Mouse (Mus musculus): ENCODE measurements around the gene Drd5. TPM values are rescaled to one million over a fixed set of nuclear protein-coding genes. Genes with fewer than 3 reads are reported as not detected.

The Drd5 gene
- polyA plus RNA-seq, 1 experiment from 2014 or later = 0.09 TPM

DNA sequence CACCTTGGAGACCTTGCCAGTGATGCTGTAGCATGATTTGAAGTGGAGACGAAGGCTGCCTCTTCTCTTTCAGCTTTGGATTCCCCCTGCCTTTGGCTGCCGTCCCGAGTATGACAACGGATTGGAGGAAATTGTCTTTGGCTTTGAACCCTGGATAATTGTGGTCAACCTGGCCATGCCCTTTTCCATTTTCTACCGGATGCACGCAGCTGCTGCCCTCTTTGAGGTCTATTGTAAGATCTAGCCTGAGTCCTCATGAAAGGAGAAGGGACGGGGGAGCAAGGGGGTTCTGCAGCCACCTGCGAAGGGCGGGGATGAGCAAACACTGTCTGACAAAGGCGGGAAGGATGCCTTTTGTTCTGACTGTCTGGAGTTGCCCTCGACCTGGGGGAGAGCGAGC is 16.5 kb upstream of the Drd5 start:
- no peaks in the 10 kb centered on the region for H3K27me3 ChIP-seq
- H3K9me3 ChIP-seq (replicated peaks) = no peaks in the 10 kb centered on the region
- ATAC-seq (ENCODE audit: low FRiP score) = no peak
- no peak overlapping the region for H3K4me2 ChIP-seq (replicated peaks)
- no peaks in the 10 kb centered on the region for H3K4me1 ChIP-seq
- 28% methylated on average over 12 of the region's 12 CpGs for WGBS
- H3K27ac ChIP-seq = no peak overlapping the region
- no peak overlapping the region for H3K9ac ChIP-seq
- no peaks in the 10 kb centered on the region for H3K36me3 ChIP-seq
- H3K4me3 ChIP-seq = no peak overlapping the region

DNA sequence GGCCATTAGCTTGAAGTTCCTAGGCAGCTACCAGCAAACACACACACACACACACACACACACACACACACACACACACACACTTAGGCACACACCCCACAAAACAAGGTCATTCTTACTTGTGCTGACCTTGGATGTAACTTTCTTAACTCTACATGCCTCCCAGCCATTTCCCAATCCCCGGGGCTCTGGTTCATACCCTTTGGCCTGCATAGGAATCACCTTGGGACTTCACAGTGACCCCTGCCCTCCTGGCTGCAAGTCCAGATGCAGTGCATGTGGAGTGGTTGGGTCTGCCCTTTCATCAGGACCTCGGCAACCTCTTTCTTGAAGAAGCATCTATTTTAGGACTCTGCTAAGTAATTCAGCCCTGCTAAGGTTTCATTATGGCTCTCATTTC is 13.9 kb upstream of the Drd5 start:
- Histone ChIP-seq H3K27ac (no peak overlapping the region), H3K4me2 (replicated peaks) (no peak overlapping the region), H3K36me3 (no peaks in the 10 kb centered on the region), H3K27me3 (peaks cover 14% of the 10 kb centered on the region; the same call in 1 of the 2 replicates), H3K4me1 (no peaks in the 10 kb centered on the region), H3K4me3 (no peak overlapping the region), H3K9me3 (replicated peaks) (no peaks in the 10 kb centered on the region), H3K9ac (no peak overlapping the region)
- no peak for ATAC-seq (ENCODE audit: low FRiP score)
- 70% methylated on average over 2 of the region's 2 CpGs for WGBS

GRCm38 (mm10) chr5:38307255-38308101 is 11.7 kb upstream of the Drd5 start:
- Histone ChIP-seq H3K4me1 (no peaks in the 10 kb centered on the region), H3K27ac (no peak overlapping the region), H3K4me3 (peak overlapping the region; percentile 36), H3K9ac (peak overlapping the region; percentile 10; the same call in 1 of the 2 replicates), H3K9me3 (replicated peaks) (no peaks in the 10 kb centered on the region), H3K36me3 (no peaks in the 10 kb centered on the region), H3K4me2 (replicated peaks) (peak overlapping the region; percentile 66), H3K27me3 (peaks cover 14% of the 10 kb centered on the region; the same call in 1 of the 2 replicates)
- WGBS = 10% methylated on average over 26 of the region's 26 CpGs
- peak; percentile 85 for ATAC-seq (ENCODE audit: low FRiP score)

DNA sequence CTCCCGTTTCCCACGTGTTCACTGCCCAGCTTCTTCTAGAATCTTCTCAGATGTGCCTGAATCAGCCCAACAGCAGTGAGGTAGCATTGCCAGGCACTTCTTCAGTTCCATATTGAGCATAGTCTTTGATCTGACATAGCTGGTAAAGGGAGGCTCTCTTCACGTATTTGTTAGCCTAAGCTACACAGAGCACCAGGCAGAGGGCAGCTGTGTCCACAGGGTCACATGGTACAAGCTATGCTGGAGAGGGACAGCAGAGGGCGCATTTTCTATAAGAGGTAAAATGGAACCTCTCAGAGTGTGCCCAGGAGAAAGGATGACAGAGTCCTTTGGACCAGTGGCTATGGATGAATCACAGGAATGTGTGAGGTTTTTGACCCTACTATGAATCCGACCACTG is 10.3 kb upstream of the Drd5 start:
- 46% methylated on average over 5 of the region's 5 CpGs for WGBS
- H3K9me3 ChIP-seq (replicated peaks) = no peaks in the 10 kb centered on the region
- H3K27me3 ChIP-seq = peaks cover 14% of the 10 kb centered on the region; the same call in 1 of the 2 replicates
- ATAC-seq (ENCODE audit: low FRiP score) = peak; percentile 27; the same call in 1 of the 2 replicates
- H3K4me3 ChIP-seq = no peak overlapping the region
- no peaks in the 10 kb centered on the region for H3K4me1 ChIP-seq
- no peak overlapping the region for H3K4me2 ChIP-seq (replicated peaks)
- H3K36me3 ChIP-seq = no peaks in the 10 kb centered on the region
- no peak overlapping the region for H3K27ac ChIP-seq
- no peak overlapping the region for H3K9ac ChIP-seq

GRCm38 (mm10) chr5:38309795-38310194 is 9.4 kb upstream of the Drd5 start:
- 75% methylated on average over 3 of the region's 3 CpGs for WGBS
- Histone ChIP-seq H3K9me3 (replicated peaks) (no peaks in the 10 kb centered on the region), H3K4me1 (no peaks in the 10 kb centered on the region), H3K9ac (no peak overlapping the region), H3K27ac (no peak overlapping the region), H3K27me3 (peaks cover 14% of the 10 kb centered on the region; the same call in 1 of the 2 replicates), H3K4me2 (replicated peaks) (no peak overlapping the region), H3K4me3 (no peak overlapping the region), H3K36me3 (no peaks in the 10 kb centered on the region)
- no peak for ATAC-seq (ENCODE audit: low FRiP score)

DNA sequence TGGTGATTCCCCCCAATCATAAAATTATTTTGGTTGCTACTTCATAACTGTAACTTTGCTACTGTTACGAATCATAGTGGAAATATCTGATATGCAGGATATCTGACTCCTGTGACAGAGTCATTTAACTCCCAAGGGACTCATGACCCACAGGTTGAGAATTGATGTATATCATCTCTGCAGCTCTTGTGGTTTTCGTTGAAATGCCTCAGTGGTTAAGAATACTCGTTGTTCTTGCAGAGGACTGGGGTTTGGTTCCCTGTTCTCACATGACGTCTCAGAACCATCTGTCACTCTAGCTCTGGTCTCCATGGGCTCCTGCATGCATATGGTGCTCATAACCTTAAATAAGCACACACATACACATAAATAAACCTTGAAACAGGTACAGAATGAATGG is 14.2 kb downstream of the Drd5 start:
- WGBS = 79% methylated on average over 4 of the region's 4 CpGs
- H3K4me2 ChIP-seq (replicated peaks) = no peak overlapping the region
- no peak overlapping the region for H3K27ac ChIP-seq
- H3K27me3 ChIP-seq = no peaks in the 10 kb centered on the region
- H3K9me3 ChIP-seq (replicated peaks) = no peaks in the 10 kb centered on the region
- ATAC-seq (ENCODE audit: low FRiP score) = no peak
- H3K36me3 ChIP-seq = no peaks in the 10 kb centered on the region
- H3K4me1 ChIP-seq = no peaks in the 10 kb centered on the region
- H3K9ac ChIP-seq = no peak overlapping the region
- no peak overlapping the region for H3K4me3 ChIP-seq

- Histone ChIP-seq H3K27ac (no peak overlapping the region), H3K4me1 (no peaks in the 10 kb centered on the region), H3K4me2 (replicated peaks) (no peak overlapping the region), H3K4me3 (no peak overlapping the region), H3K36me3 (no peaks in the 10 kb centered on the region), H3K9ac (no peak overlapping the region), H3K27me3 (no peaks in the 10 kb centered on the region), H3K9me3 (replicated peaks) (no peaks in the 10 kb centered on the region)
- no peak for ATAC-seq (ENCODE audit: low FRiP score)
- 42% methylated on average over 1 of the region's 1 CpGs for WGBS
Measured at GRCm38 (mm10) chr5:38334582-38334981, 15.4 kb downstream of the Drd5 start.

- H3K27ac ChIP-seq = no peak overlapping the region
- no peaks in the 10 kb centered on the region for H3K9me3 ChIP-seq (replicated peaks)
- 57% methylated on average over 3 of the region's 3 CpGs for WGBS
- H3K4me3 ChIP-seq = no peak overlapping the region
- no peaks in the 10 kb centered on the region for H3K27me3 ChIP-seq
- no peaks in the 10 kb centered on the region for H3K4me1 ChIP-seq
- ATAC-seq (ENCODE audit: low FRiP score) = no peak
- no peaks in the 10 kb centered on the region for H3K36me3 ChIP-seq
- no peak overlapping the region for H3K4me2 ChIP-seq (replicated peaks)
- H3K9ac ChIP-seq = no peak overlapping the region
Measured at GRCm38 (mm10) chr5:38343101-38343500, 23.9 kb downstream of the Drd5 start.

- H3K4me2 ChIP-seq (replicated peaks) = no peak overlapping the region
Measured at GRCm38 (mm10) chr5:38346646-38347432, 27.7 kb downstream of the Drd5 start.

GRCm38 (mm10) chr5:38350351-38350929 is 31.3 kb downstream of the Drd5 start:
- Histone ChIP-seq H3K4me2 (replicated peaks) (no peak overlapping the region), H3K36me3 (no peaks in the 10 kb centered on the region), H3K27me3 (peaks cover 3% of the 10 kb centered on the region; the same call in 1 of the 2 replicates), H3K9ac (no peak overlapping the region), H3K4me1 (peaks cover 11% of the 10 kb centered on the region), H3K9me3 (replicated peaks) (no peaks in the 10 kb centered on the region), H3K27ac (no peak overlapping the region), H3K4me3 (no peak overlapping the region)
- ATAC-seq (ENCODE audit: low FRiP score) = peak; percentile 49; the same call in 1 of the 2 replicates
- 16% methylated on average over 5 of the region's 5 CpGs for WGBS

More at GRCm38 (mm10) chr5:38346646-38347432, 27.7 kb downstream of the Drd5 start:
- Histone ChIP-seq H3K4me1 (peaks cover 11% of the 10 kb centered on the region), H3K4me3 (no peak overlapping the region), H3K27me3 (no peaks in the 10 kb centered on the region), H3K36me3 (no peaks in the 10 kb centered on the region), H3K27ac (no peak overlapping the region), H3K9me3 (replicated peaks) (no peaks in the 10 kb centered on the region), H3K9ac (no peak overlapping the region)
- no peak for ATAC-seq (ENCODE audit: low FRiP score)
- 35% methylated on average over 10 of the region's 10 CpGs for WGBS

DNA sequence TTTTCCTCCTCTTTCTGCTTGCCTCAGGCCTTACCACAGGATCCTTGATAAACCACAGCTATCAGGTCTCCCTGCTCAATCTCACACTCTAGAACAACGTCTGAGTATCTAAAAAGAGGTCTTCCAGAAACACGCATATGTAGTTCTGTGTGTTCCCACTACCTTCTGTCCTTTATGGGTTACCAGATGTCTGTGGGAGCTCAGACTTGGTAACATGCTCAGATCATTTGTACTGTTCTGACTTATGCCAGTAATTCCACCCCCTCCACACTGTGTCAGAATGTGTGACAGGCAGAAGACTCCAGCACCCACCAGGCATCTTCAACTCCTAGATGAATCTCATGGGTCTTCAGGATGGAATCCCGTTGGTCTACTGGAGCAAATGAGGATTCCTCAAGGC is 37.8 kb downstream of the Drd5 start:
- Histone ChIP-seq H3K9me3 (replicated peaks) (no peaks in the 10 kb centered on the region), H3K4me3 (no peak overlapping the region), H3K27me3 (peaks cover 3% of the 10 kb centered on the region; the same call in 1 of the 2 replicates), H3K9ac (no peak overlapping the region), H3K4me2 (replicated peaks) (no peak overlapping the region), H3K4me1 (no peaks in the 10 kb centered on the region), H3K27ac (no peak overlapping the region), H3K36me3 (no peaks in the 10 kb centered on the region)
- 86% methylated on average over 3 of the region's 3 CpGs for WGBS
- no peak for ATAC-seq (ENCODE audit: low FRiP score)

DNA sequence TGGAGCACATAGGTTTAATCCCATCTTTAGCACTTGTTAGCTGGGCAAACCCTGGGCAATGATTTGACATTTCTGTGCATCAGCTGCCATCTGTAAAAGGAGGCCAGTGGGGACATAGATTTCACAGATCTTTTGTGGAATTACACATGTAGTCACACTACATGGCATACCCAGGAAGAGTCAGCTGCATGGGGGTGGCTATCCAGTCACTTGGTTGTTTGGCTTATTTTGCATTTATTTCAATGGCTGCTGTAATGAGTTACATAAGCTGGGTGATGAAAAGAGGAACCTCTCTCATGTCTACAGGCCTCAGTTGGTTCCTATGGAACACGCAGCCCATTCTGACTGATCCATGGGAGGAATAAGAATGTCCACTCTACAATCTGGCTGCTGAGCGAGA is 40.5 kb downstream of the Drd5 start:
- Histone ChIP-seq H3K4me1 (no peaks in the 10 kb centered on the region), H3K27ac (no peak overlapping the region), H3K9ac (no peak overlapping the region), H3K4me3 (no peak overlapping the region), H3K36me3 (no peaks in the 10 kb centered on the region), H3K4me2 (replicated peaks) (no peak overlapping the region), H3K27me3 (no peaks in the 10 kb centered on the region), H3K9me3 (replicated peaks) (no peaks in the 10 kb centered on the region)
- ATAC-seq (ENCODE audit: low FRiP score) = no peak
- 80% methylated on average over 2 of the region's 2 CpGs for whole genome bisulfite sequencing
